Mouse (Mus musculus): Measurements from ENCODE around the gene Ifnar1. TPM values are rescaled to one million over a fixed set of nuclear protein-coding genes. Genes with fewer than 3 reads are reported as not detected.
"Not testable (repeated sequence)": the region's sequence is repeated elsewhere in the genome, so short reads cannot be mapped to it uniquely, and the experiment has no call there.

The Ifnar1 gene
- polyA plus RNA-seq, 1 experiment, result 32.2 TPM

DNA sequence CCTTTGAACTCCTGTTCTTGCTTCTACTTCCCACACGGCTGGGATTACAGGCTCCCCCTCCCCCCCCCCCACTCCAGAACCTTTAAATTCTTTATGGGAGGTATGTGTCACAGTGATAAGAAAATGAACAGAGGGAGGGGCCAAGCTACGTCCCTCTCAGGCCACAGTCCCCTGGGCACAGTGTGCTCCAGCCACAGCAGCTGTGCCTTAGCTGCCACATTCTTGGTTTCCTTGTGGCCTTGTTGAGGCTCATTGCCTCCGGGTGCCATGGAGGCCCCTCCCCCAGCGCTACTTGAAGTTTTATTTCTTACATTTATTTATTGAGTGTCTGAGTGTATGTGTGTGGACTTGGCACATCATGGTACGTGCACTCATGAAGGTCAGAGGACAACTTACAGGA is 42.5 kb downstream of the Ifnar1 start:
- no peak overlapping the region for H3K4me3 ChIP-seq (replicated peaks; ENCODE audit: insufficient read depth, low read depth, low read length)
- no peak overlapping the region for H3K27ac ChIP-seq (ENCODE audit: insufficient read depth, low read length)
- H3K4me1 ChIP-seq (ENCODE audit: control insufficient read depth, insufficient read depth, low read length), result no peaks in the 10 kb centered on the region
- WGBS, result 64% methylated on average over 5 of the region's 5 CpGs
- no peak for TF ChIP-seq POLR2A (IDR thresholded peaks at IDR 0.05; ENCODE audit: borderline replicate concordance, insufficient read depth, low read length)
- no peak for TF ChIP-seq CTCF (IDR thresholded peaks at IDR 0.05; ENCODE audit: borderline replicate concordance, insufficient read depth, low read depth, low read length)
- no peaks in the 10 kb centered on the region for H3K27me3 ChIP-seq (ENCODE audit: control insufficient read depth, insufficient read depth, low read length)
- DNase-seq, result no peak

DNA sequence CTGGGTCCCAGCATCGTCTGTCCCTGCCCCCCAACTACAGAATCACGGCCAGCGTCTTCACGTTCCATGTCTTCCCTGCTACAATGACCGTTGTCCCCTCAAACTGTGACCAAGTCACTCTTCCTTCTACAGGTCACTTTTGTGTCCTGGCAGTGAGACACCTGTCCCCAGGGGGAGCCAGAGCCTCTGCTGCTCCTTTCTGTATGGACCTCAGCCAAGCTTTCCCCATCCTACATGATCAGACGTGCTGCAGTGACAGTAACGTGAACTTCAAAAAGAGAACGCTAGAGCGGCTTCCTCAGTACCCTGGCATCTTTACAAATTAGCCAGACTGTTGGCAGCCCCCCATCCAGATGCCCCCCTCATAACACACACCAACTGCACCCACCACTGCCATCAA is 43.5 kb downstream of the Ifnar1 start:
- Histone ChIP-seq H3K4me1 (ENCODE audit: control insufficient read depth, insufficient read depth, low read length) (no peaks in the 10 kb centered on the region), H3K27ac (ENCODE audit: insufficient read depth, low read length) (no peak overlapping the region), H3K27me3 (ENCODE audit: control insufficient read depth, insufficient read depth, low read length) (no peaks in the 10 kb centered on the region), H3K4me3 (replicated peaks; ENCODE audit: insufficient read depth, low read depth, low read length) (no peak overlapping the region)
- no peak for DNase-seq
- WGBS, result 31% methylated on average over 9 of the region's 9 CpGs
- TF ChIP-seq POLR2A (IDR thresholded peaks at IDR 0.05; ENCODE audit: borderline replicate concordance, insufficient read depth, low read length), result no peak
- 0 out of 2 replicates have a peak, but pooled peaks have one; percentile 4 for TF ChIP-seq CTCF (IDR thresholded peaks at IDR 0.05; ENCODE audit: borderline replicate concordance, insufficient read depth, low read depth, low read length)

DNA sequence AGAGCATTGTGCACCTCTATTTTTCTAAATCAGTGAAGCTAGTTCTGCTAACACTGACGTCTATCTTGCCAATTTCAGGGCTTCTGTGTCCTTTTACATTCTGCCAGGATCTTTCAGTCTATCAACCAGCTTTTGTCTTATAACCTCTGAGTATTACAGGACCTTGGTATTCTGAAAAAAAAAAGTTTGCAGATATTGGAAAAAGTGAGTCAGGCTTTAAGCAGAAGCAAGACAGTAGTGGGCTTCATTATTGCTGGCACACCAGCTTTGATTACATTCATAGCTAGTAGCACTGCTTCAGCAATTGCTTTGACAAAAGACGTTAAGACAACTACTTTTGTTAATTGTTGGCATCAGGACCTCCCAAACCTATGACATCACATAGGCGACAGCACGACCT is 45.8 kb downstream of the Ifnar1 start:
- DNase-seq; H3K27me3 ChIP-seq (ENCODE audit: control insufficient read depth, insufficient read depth, low read length); H3K27ac ChIP-seq (ENCODE audit: insufficient read depth, low read length); H3K4me1 ChIP-seq (ENCODE audit: control insufficient read depth, insufficient read depth, low read length); H3K4me3 ChIP-seq (replicated peaks; ENCODE audit: insufficient read depth, low read depth, low read length): not testable (repeated sequence)
- 79% methylated on average over 4 of the region's 4 CpGs for WGBS

DNA sequence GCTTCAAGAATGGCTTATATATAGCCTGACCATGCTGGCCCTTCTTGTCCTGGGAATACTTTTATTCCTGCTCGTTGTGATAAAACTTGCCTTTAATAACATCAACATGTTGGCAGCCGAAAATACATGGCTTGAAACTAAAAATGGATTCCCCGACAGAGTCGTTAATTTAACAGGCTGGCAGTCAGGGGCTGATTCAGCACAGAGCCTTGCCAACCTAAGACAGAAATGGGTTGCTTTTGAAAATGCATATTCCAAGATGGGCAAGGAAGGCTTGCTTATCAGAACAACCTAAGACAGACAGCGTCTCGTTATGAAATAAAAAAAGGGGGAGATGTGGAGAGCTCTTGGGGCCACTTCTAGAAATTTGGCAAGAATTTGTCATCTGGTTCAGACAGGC is 46.8 kb downstream of the Ifnar1 start:
- no peaks in the 10 kb centered on the region for H3K27me3 ChIP-seq (ENCODE audit: control insufficient read depth, insufficient read depth, low read length)
- no peak for DNase-seq

DNA sequence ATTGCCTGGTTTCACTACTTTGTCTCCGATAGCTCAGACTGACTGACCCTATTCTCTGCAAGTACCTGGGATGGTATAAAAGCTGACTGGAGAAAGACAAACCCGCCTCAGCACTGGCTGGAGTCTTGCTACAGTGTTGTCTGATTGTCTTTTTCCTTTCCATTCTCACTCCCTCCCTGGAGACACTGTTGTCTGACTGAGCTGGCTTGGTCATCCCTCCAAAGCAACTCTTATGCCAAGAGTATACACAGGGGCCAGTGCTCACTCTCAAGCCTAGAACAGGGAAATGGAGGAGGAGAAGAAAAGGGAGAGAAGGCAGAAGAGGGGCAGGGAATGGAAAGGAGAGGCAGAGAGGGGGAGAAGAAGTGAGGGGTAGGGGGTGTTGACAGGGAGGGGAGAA is 47.4 kb downstream of the Ifnar1 start:
- TF ChIP-seq POLR2A (IDR thresholded peaks at IDR 0.05; ENCODE audit: borderline replicate concordance, insufficient read depth, low read length) (no peak), CTCF (IDR thresholded peaks at IDR 0.05; ENCODE audit: borderline replicate concordance, insufficient read depth, low read depth, low read length) (no peak)
- Histone ChIP-seq H3K27me3 (ENCODE audit: control insufficient read depth, insufficient read depth, low read length) (no peaks in the 10 kb centered on the region), H3K27ac (ENCODE audit: insufficient read depth, low read length) (no peak overlapping the region), H3K4me3 (replicated peaks; ENCODE audit: insufficient read depth, low read depth, low read length) (no peak overlapping the region), H3K4me1 (ENCODE audit: control insufficient read depth, insufficient read depth, low read length) (no peaks in the 10 kb centered on the region)
- 67% methylated on average over 2 of the region's 2 CpGs for WGBS
- no peak for DNase-seq

More for the DNA sequence above, 46.8 kb downstream of the Ifnar1 start:
- no peak for TF ChIP-seq CTCF (IDR thresholded peaks at IDR 0.05; ENCODE audit: borderline replicate concordance, insufficient read depth, low read depth, low read length)
- TF ChIP-seq POLR2A (IDR thresholded peaks at IDR 0.05; ENCODE audit: borderline replicate concordance, insufficient read depth, low read length), result no peak
- WGBS, result 63% methylated on average over 6 of the region's 6 CpGs
- Histone ChIP-seq H3K27ac (ENCODE audit: insufficient read depth, low read length) (no peak overlapping the region), H3K4me3 (replicated peaks; ENCODE audit: insufficient read depth, low read depth, low read length) (no peak overlapping the region), H3K4me1 (ENCODE audit: control insufficient read depth, insufficient read depth, low read length) (no peaks in the 10 kb centered on the region)

DNA sequence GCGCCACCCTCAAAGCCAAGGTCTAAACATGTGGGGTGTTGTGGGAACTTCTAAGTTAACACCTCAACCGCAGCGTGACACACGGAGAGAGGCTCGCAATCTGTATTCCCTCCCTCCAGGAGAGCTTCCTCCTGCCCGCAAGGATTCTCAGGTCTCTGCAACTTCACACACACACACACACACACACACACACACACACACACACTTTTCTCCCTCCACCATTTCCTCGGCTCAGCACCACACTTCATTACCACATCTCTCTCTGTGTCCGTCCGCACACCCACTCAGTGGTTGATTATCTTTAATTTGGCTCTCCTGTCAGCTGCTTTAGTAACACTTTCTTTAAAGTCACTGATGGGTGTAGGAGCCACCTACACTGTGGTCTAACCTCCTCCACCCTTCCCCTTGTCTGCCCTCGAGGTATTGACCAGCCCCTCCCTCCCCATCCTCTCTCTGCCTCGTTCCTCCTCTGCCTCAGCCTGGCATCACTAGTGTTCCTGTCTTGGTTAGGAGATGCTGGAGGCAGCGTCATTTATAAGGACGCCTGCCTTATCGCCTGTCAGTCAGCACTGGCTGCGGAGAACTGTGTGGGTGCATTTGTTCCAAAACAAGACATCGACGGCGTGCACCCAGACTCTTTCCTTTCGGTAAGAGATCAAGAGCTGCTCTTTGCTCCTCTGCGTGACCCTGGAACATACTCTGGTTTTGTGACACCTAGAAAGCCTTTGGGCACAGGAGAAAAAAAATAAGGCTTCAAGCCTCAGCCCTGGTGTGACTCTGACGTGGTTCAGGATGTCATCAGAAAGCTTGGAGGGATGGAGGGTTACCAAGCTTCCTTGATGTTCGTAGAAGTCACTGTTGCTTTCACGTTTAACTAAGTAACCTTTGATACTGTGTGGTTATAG is 48.3 kb downstream of the Ifnar1 start:
- TF ChIP-seq CTCF (IDR thresholded peaks at IDR 0.05; ENCODE audit: borderline replicate concordance, insufficient read depth, low read depth, low read length), result no peak
- no peak for TF ChIP-seq POLR2A (IDR thresholded peaks at IDR 0.05; ENCODE audit: borderline replicate concordance, insufficient read depth, low read length)
- H3K4me3 ChIP-seq (replicated peaks; ENCODE audit: insufficient read depth, low read depth, low read length), result no peak overlapping the region
- WGBS, result 80% methylated on average over 23 of the region's 23 CpGs
- no peak for DNase-seq
- no peak overlapping the region for H3K27ac ChIP-seq (ENCODE audit: insufficient read depth, low read length)
- H3K27me3 ChIP-seq (ENCODE audit: control insufficient read depth, insufficient read depth, low read length), result no peaks in the 10 kb centered on the region
- no peaks in the 10 kb centered on the region for H3K4me1 ChIP-seq (ENCODE audit: control insufficient read depth, insufficient read depth, low read length)

DNA sequence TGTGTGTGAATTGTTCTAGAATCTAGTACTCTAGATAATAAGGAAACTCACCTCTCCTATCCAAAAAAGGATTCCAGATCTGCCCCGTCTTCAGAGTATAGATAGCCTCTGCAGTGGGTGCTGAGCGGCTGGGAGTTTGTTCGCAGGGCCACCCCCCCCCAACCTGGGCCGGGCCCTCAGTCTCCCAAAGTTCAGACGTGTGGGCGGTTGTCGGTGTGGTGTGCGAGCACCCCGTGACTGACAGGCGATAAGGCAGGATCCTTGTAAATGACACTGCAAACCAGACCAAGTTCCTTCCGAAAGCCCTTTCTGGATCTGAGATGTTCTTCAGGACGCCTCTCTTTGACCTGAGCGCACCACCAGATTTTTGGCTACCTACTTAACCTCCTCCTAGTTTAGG is 49.4 kb downstream of the Ifnar1 start:
- no peak overlapping the region for H3K27ac ChIP-seq (ENCODE audit: insufficient read depth, low read length)
- DNase-seq, result peak in 1 of 2 experiments; percentile 35
- WGBS, result 54% methylated on average over 13 of the region's 13 CpGs
- no peaks in the 10 kb centered on the region for H3K4me1 ChIP-seq (ENCODE audit: control insufficient read depth, insufficient read depth, low read length)
- H3K4me3 ChIP-seq (replicated peaks; ENCODE audit: insufficient read depth, low read depth, low read length), result no peak overlapping the region
- H3K27me3 ChIP-seq (ENCODE audit: control insufficient read depth, insufficient read depth, low read length), result no peaks in the 10 kb centered on the region
- no peak for TF ChIP-seq POLR2A (IDR thresholded peaks at IDR 0.05; ENCODE audit: borderline replicate concordance, insufficient read depth, low read length)
- no peak for TF ChIP-seq CTCF (IDR thresholded peaks at IDR 0.05; ENCODE audit: borderline replicate concordance, insufficient read depth, low read depth, low read length)

DNA sequence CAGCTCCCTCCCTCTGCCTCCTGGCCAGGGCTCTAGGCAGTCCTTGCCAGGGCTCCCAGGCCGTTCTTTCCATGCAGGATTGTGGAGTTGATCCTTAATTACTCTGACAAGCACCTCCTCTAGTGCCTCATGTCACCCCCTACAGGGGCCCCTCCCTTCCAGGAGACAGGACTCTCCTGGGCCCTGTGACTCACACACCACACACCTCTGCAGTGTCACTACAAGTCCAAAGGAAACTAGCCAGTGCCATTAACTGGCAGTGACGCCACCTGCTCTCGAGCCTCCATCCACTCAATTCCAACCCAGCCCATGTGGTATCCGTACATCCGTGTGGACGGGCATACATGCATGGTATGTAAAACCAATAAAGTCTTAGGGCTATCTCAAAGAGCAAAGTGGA is 49.9 kb downstream of the Ifnar1 start:
- Histone ChIP-seq H3K27ac (ENCODE audit: insufficient read depth, low read length) (no peak overlapping the region), H3K4me3 (replicated peaks; ENCODE audit: insufficient read depth, low read depth, low read length) (no peak overlapping the region), H3K4me1 (ENCODE audit: control insufficient read depth, insufficient read depth, low read length) (no peaks in the 10 kb centered on the region), H3K27me3 (ENCODE audit: control insufficient read depth, insufficient read depth, low read length) (no peaks in the 10 kb centered on the region)
- WGBS, result 71% methylated on average over 6 of the region's 6 CpGs
- no peak for DNase-seq
- no peak for TF ChIP-seq CTCF (IDR thresholded peaks at IDR 0.05; ENCODE audit: borderline replicate concordance, insufficient read depth, low read depth, low read length)
- TF ChIP-seq POLR2A (IDR thresholded peaks at IDR 0.05; ENCODE audit: borderline replicate concordance, insufficient read depth, low read length), result no peak

All from cerebellum, adult 2 months (tissue).